ENCODE assay signal across 14 mouse cellular contexts in the genomic region with DNA sequence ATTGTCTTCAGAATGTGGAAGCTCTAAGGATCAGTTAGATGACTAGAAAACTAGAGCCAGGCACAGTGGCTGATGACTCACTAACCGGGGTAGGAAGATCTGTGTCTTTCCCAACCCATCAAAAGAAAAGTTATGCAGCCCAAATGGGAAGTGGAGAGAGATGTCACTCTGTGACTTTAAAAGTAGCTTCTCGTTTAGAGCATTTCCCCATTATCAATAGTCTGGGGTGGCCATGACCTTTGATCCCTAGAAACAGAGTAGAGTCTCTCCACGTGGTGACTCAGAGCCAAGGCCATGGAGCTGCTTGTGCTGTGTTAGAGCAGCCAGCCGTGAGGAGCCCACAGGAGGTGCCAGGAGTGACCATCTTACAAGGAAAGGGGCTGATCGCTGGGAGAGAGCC. TPM values are rescaled to one million over a fixed set of nuclear protein-coding genes. Genes with fewer than 3 reads are reported as not detected.
DNase-seq lines count a peak whose midpoint lies in the region; ATAC-seq and TF ChIP-seq lines count a peak whose summit lies in the region.
"Had no signal": no experiment of that assay in that cellular context is flagged by ENCODE, and none has a peak within 500 bp of the region (broad histone marks: within the 10 kb centered on the region; RNA-seq: fewer than 3 reads in every experiment).

No protein-coding gene starts in this region.

- no peak overlapping the region for H3K27ac ChIP-seq in lung, postnatal 0 days (ENCODE audit: low read length)
- no peak overlapping the region for H3K27ac ChIP-seq in intestine, embryonic 15.5 days
- H3K27ac ChIP-seq: heart, embryonic 10.5 days; stomach, postnatal 0 days had no signal

- no peaks in the 10 kb centered on the region for H3K27me3 ChIP-seq in lung, postnatal 0 days (replicated peaks; ENCODE audit: insufficient read depth, low read length)
- H3K27me3 ChIP-seq in intestine, embryonic 15.5 days (replicated peaks) = no peaks in the 10 kb centered on the region

- H3K9ac ChIP-seq in lung, postnatal 0 days (replicated peaks; ENCODE audit: low read depth) = no peak overlapping the region
- no peak overlapping the region for H3K9ac ChIP-seq in intestine, embryonic 15.5 days

- no peak for TF ChIP-seq CTCF in lung, postnatal 0 days (IDR thresholded peaks at IDR 0.05)
- TF ChIP-seq CTCF in lung, adult 2 months (IDR thresholded peaks at IDR 0.05; ENCODE audit: insufficient read depth, low read length) = no peak

- H3K4me3 ChIP-seq in lung, postnatal 0 days (ENCODE audit: low read depth, low read length) = no peak overlapping the region
- H3K4me3 ChIP-seq in lung, adult 2 months (replicated peaks; ENCODE audit: extremely low read depth, low read depth, low read length) = no peak overlapping the region
- no peak overlapping the region for H3K4me3 ChIP-seq in intestine, embryonic 15.5 days (replicated peaks)
- H3K4me3 ChIP-seq: heart, embryonic 10.5 days had no signal

- H3K4me1 ChIP-seq in lung, postnatal 0 days (ENCODE audit: insufficient read depth, low read depth, low read length) = peaks cover 10% of the 10 kb centered on the region; the same call in 1 of the 2 replicates
- H3K4me1 ChIP-seq in lung, adult 2 months (ENCODE audit: control insufficient read depth, insufficient read depth, low read length) = peaks cover 5% of the 10 kb centered on the region; the same call in 1 of the 2 replicates
- H3K4me1 ChIP-seq in intestine, embryonic 15.5 days (replicated peaks) = peaks cover 13% of the 10 kb centered on the region

- H3K4me2 ChIP-seq in lung, postnatal 0 days (replicated peaks; ENCODE audit: low read depth, low read length) = no peak overlapping the region
- H3K4me2 ChIP-seq in intestine, embryonic 15.5 days (replicated peaks) = no peak overlapping the region
- H3K4me2 ChIP-seq: midbrain, embryonic 11.5 days had no signal

- intact Hi-C loops in heart, postnatal 14 days (cut with DNase I) = loop anchor here (2.0 to 5.0 kb wide), 2 partner anchors 63 to 254 kb away; no protein-coding TSS in a partner anchor

- H3K9me3 ChIP-seq in lung, postnatal 0 days (ENCODE audit: low read length) = no peaks in the 10 kb centered on the region
- H3K9me3 ChIP-seq in intestine, embryonic 15.5 days = no peaks in the 10 kb centered on the region
- H3K9me3 ChIP-seq: heart, embryonic 10.5 days had no signal

- TF ChIP-seq POLR2A in lung, adult 2 months (IDR thresholded peaks at IDR 0.05; ENCODE audit: borderline replicate concordance, extremely low read depth, low read depth, low read length) = no peak

- no peak for ATAC-seq in lung, postnatal 0 days
- 0 out of 2 replicates have a peak, but pooled peaks have one; percentile 18 for ATAC-seq in intestine, embryonic 15.5 days
- ATAC-seq in erythroblast, adult 5-6 weeks (replicated peaks; ENCODE audit: low FRiP score, poor library complexity, severe bottlenecking) = no peak

- peaks cover 13% of the 10 kb centered on the region; the same call in 1 of the 2 replicates for H3K36me3 ChIP-seq in lung, postnatal 0 days (ENCODE audit: insufficient read depth, low read length)
- H3K36me3 ChIP-seq in intestine, embryonic 15.5 days = peaks cover 7% of the 10 kb centered on the region; the same call in 1 of the 2 replicates

- no peak for TF ChIP-seq EP300 in lung, postnatal 0 days (IDR thresholded peaks at IDR 0.05)

- DNase-seq in adrenal gland, adult (ENCODE audit: inconsistent age in 2 of 2, low spot score in 1 of 2) = peak; percentile 84 to 93
- no peak for DNase-seq in adrenal gland, postnatal 4 days (ENCODE audit: low spot score in 2 of 2)
- DNase-seq in lung, postnatal 0 days (ENCODE audit: low spot score) = peak; percentile 38
- DNase-seq in lung, adult 2 months = no peak
- DNase-seq in yolk sac, embryonic 10.5 days (ENCODE audit: low spot score) = peak; percentile 42
- DNase-seq in heart, postnatal 14 days = no peak
- DNase-seq: cerebellum, postnatal 25 days; kidney, postnatal 14 days; right cerebral cortex, postnatal 4 days had no signal

- 59% methylated on average over 5 of the region's 5 CpGs for WGBS in lung, postnatal 0 days
- 66% methylated on average over 5 of the region's 5 CpGs for WGBS in lung, adult 2 months
- WGBS in intestine, embryonic 15.5 days = 59% methylated on average over 5 of the region's 5 CpGs

RNA-seq across cellular contexts. Expression of a gene that starts 4.6 kb away (rescaled TPM):
- 10 to 100 TPM; 33.2 to 37.1 TPM for total RNA-seq in adrenal gland, postnatal 4 days (2021)
- polyA plus RNA-seq in lung, postnatal 0 days (2015; fragmentation: Nextera tagmentation; extraction: Ambion mirVana) = 47.5 and 48.4 TPM in 2 replicates
- polyA plus RNA-seq in lung, adult 2 months (2012; rRNA removed) = 25.5 and 28.3 TPM in 2 replicates
- 35.2 and 36.3 TPM in 2 replicates for polyA plus RNA-seq in intestine, embryonic 15.5 days (2015; fragmentation: Nextera tagmentation; extraction: Ambion mirVana)
- 10 to 100 TPM; 20.6 to 24.4 TPM for total RNA-seq in heart, postnatal 14 days (2021)
- 11.7 and 16.1 TPM in 2 replicates for total RNA-seq in erythroblast, adult 5-6 weeks (2015; ENCODE audit: low replicate concordance)
- total RNA-seq in erythroblast, adult 5-6 weeks (2017; ENCODE audit: low replicate concordance) = 3.9 and 9.6 TPM in 2 replicates

RNA-seq across cellular contexts. Expression of a gene that starts 13.3 kb away (rescaled TPM):
- 10 to 100 TPM; 25.8 to 37.4 TPM for total RNA-seq in adrenal gland, postnatal 4 days (2021)
- 34.0 and 37.6 TPM in 2 replicates for polyA plus RNA-seq in lung, postnatal 0 days (2015; fragmentation: Nextera tagmentation; extraction: Ambion mirVana)
- polyA plus RNA-seq in lung, adult 2 months (2012; rRNA removed) = 6.1 and 8.2 TPM in 2 replicates
- 52.1 and 53.7 TPM in 2 replicates for polyA plus RNA-seq in intestine, embryonic 15.5 days (2015; fragmentation: Nextera tagmentation; extraction: Ambion mirVana)
- total RNA-seq in heart, postnatal 14 days (2021) = 10 to 100 TPM; 25.5 to 28.5 TPM
- 5.4 and 7.1 TPM in 2 replicates for total RNA-seq in erythroblast, adult 5-6 weeks (2015; ENCODE audit: low replicate concordance)
- total RNA-seq in erythroblast, adult 5-6 weeks (2017; ENCODE audit: low replicate concordance) = 11.7 and 14.0 TPM in 2 replicates

Comparison
In these comparisons a context has a peak if more than half of its experiments do, and no peak if none do; other contexts are left out.
1. DNase-seq: peak in adrenal gland, adult (2 of 2), lung, postnatal 0 days (single experiment) and yolk sac, embryonic 10.5 days (single experiment); none in adrenal gland, postnatal 4 days (0 of 2), lung, adult 2 months (single experiment) and heart, postnatal 14 days (0 of 2).